In genomic region chr12:80127191-80127762, GRCm38 (mm10) we compare ENCODE assay signal across 15 mouse cellular contexts. TPM values are rescaled to one million over a fixed set of nuclear protein-coding genes. Genes with fewer than 3 reads are reported as not detected.
DNase-seq lines count a peak whose midpoint lies in the region; ATAC-seq and TF ChIP-seq lines count a peak whose summit lies in the region.
"Had no signal": no experiment of that assay in that cellular context is flagged by ENCODE, and none has a peak within 500 bp of the region (broad histone marks: within the 10 kb centered on the region; RNA-seq: fewer than 3 reads in every experiment).

No protein-coding gene starts in this region.

- H3K9ac ChIP-seq in forebrain, embryonic 11.5 days (ENCODE audit: low read length), result no peak overlapping the region
- no peak overlapping the region for H3K9ac ChIP-seq in forebrain, embryonic 16.5 days (replicated peaks; ENCODE audit: low read depth, low read length)
- no peak overlapping the region for H3K9ac ChIP-seq in midbrain, postnatal 0 days (replicated peaks; ENCODE audit: low read length, poor library complexity, severe bottlenecking)
- no peak overlapping the region for H3K9ac ChIP-seq in midbrain, embryonic 14.5 days (replicated peaks; ENCODE audit: low read length)
- no peak overlapping the region for H3K9ac ChIP-seq in stomach, postnatal 0 days (ENCODE audit: low read length)
- no peak overlapping the region for H3K9ac ChIP-seq in kidney, embryonic 15.5 days
- H3K9ac ChIP-seq: limb, embryonic 13.5 days; liver, embryonic 14.5 days had no signal

- peak; percentile 41 for DNase-seq in forebrain, embryonic 11.5 days (ENCODE audit: low spot score)
- peak; percentile 31 for DNase-seq in midbrain, postnatal 0 days (ENCODE audit: low spot score)
- DNase-seq in midbrain, embryonic 14.5 days, result no peak
- DNase-seq in stomach, postnatal 0 days (ENCODE audit: low spot score), result no peak
- DNase-seq in layer of hippocampus, postnatal 36 days, result no peak
- DNase-seq: adrenal gland, adult 8-10 months; right cerebral cortex, adult 18-20 months had no signal

- H3K4me2 ChIP-seq in forebrain, embryonic 11.5 days (ENCODE audit: low read depth, low read length, severe bottlenecking), result no peak overlapping the region
- H3K4me2 ChIP-seq in forebrain, embryonic 16.5 days (ENCODE audit: low read length), result no peak overlapping the region
- no peak overlapping the region for H3K4me2 ChIP-seq in midbrain, postnatal 0 days (ENCODE audit: low read depth, low read length, poor library complexity, severe bottlenecking)
- H3K4me2 ChIP-seq in midbrain, embryonic 14.5 days (ENCODE audit: low read length), result no peak overlapping the region
- no peak overlapping the region for H3K4me2 ChIP-seq in stomach, postnatal 0 days (replicated peaks; ENCODE audit: low read depth)
- H3K4me2 ChIP-seq in kidney, embryonic 15.5 days, result no peak overlapping the region
- H3K4me2 ChIP-seq: limb, embryonic 13.5 days; midbrain, embryonic 11.5 days had no signal

- 92% methylated on average over 5 of the region's 5 CpGs for WGBS in forebrain, embryonic 11.5 days
- WGBS in forebrain, embryonic 16.5 days, result 89% methylated on average over 5 of the region's 5 CpGs
- 79% methylated on average over 5 of the region's 5 CpGs for WGBS in midbrain, postnatal 0 days
- 81% methylated on average over 5 of the region's 5 CpGs for WGBS in midbrain, embryonic 14.5 days
- WGBS in stomach, postnatal 0 days, result 93% methylated on average over 5 of the region's 5 CpGs
- WGBS in kidney, embryonic 15.5 days, result 92% methylated on average over 5 of the region's 5 CpGs

- ATAC-seq in forebrain, embryonic 11.5 days (replicated peaks; ENCODE audit: low FRiP score), result no peak
- no peak for ATAC-seq in forebrain, embryonic 16.5 days
- no peak for ATAC-seq in midbrain, postnatal 0 days (ENCODE audit: low FRiP score)
- no peak for ATAC-seq in midbrain, embryonic 14.5 days (ENCODE audit: low FRiP score, low TSS enrichment)
- ATAC-seq in common myeloid progenitor, adult 5-6 weeks (replicated peaks; ENCODE audit: low read depth, poor library complexity, severe bottlenecking), result peak; percentile 41
- no peak for ATAC-seq in stomach, postnatal 0 days (ENCODE audit: low FRiP score, low TSS enrichment)
- no peak for ATAC-seq in kidney, embryonic 15.5 days (replicated peaks; ENCODE audit: low FRiP score)
- ATAC-seq: forebrain, embryonic 14.5 days had no signal

- H3K4me3 ChIP-seq in forebrain, embryonic 11.5 days (ENCODE audit: low read depth, low read length), result no peak overlapping the region
- no peak overlapping the region for H3K4me3 ChIP-seq in forebrain, embryonic 16.5 days (replicated peaks; ENCODE audit: low read length)
- no peak overlapping the region for H3K4me3 ChIP-seq in midbrain, postnatal 0 days (ENCODE audit: low read depth, low read length)
- H3K4me3 ChIP-seq in midbrain, embryonic 14.5 days (replicated peaks; ENCODE audit: low read depth, low read length), result no peak overlapping the region
- no peak overlapping the region for H3K4me3 ChIP-seq in stomach, postnatal 0 days (ENCODE audit: low read depth, low read length)
- no peak overlapping the region for H3K4me3 ChIP-seq in kidney, embryonic 15.5 days (replicated peaks)
- H3K4me3 ChIP-seq: limb, embryonic 13.5 days had no signal

- no peaks in the 10 kb centered on the region for H3K9me3 ChIP-seq in forebrain, embryonic 11.5 days (ENCODE audit: control insufficient read depth, low read length)
- H3K9me3 ChIP-seq in forebrain, embryonic 16.5 days (ENCODE audit: control insufficient read depth, low read length), result no peaks in the 10 kb centered on the region
- no peaks in the 10 kb centered on the region for H3K9me3 ChIP-seq in midbrain, postnatal 0 days (ENCODE audit: low read length)
- no peaks in the 10 kb centered on the region for H3K9me3 ChIP-seq in midbrain, embryonic 14.5 days (ENCODE audit: control insufficient read depth, low read length)
- no peaks in the 10 kb centered on the region for H3K9me3 ChIP-seq in stomach, postnatal 0 days (ENCODE audit: control insufficient read depth, low read length)
- H3K9me3 ChIP-seq in kidney, embryonic 15.5 days (replicated peaks), result no peaks in the 10 kb centered on the region
- H3K9me3 ChIP-seq: G1E; limb, embryonic 13.5 days had no signal

- no peaks in the 10 kb centered on the region for H3K36me3 ChIP-seq in forebrain, embryonic 11.5 days (ENCODE audit: control insufficient read depth, insufficient read depth, low read length)
- no peaks in the 10 kb centered on the region for H3K36me3 ChIP-seq in forebrain, embryonic 16.5 days (ENCODE audit: control insufficient read depth, insufficient read depth)
- H3K36me3 ChIP-seq in midbrain, postnatal 0 days (ENCODE audit: insufficient read depth, low read length), result no peaks in the 10 kb centered on the region
- H3K36me3 ChIP-seq in midbrain, embryonic 14.5 days (ENCODE audit: control insufficient read depth, insufficient read depth, low read length), result no peaks in the 10 kb centered on the region
- H3K36me3 ChIP-seq in stomach, postnatal 0 days (ENCODE audit: control insufficient read depth, insufficient read depth, low read length), result 0 out of 2 replicates have a peak, but pooled peaks cover 3% of the 10 kb centered on the region
- peaks cover 15% of the 10 kb centered on the region; the same call in 1 of the 2 replicates for H3K36me3 ChIP-seq in kidney, embryonic 15.5 days

- TF ChIP-seq EP300 in stomach, postnatal 0 days (optimal IDR thresholded peaks at IDR 0.05), result no peak

- TF ChIP-seq CTCF in midbrain, postnatal 0 days (IDR thresholded peaks at IDR 0.05), result no peak
- no peak for TF ChIP-seq CTCF in stomach, postnatal 0 days (IDR thresholded peaks at IDR 0.05; ENCODE audit: low read depth)

- H3K27ac ChIP-seq in forebrain, embryonic 11.5 days (ENCODE audit: low read depth, low read length), result no peak overlapping the region
- H3K27ac ChIP-seq in forebrain, embryonic 16.5 days (ENCODE audit: low read length), result no peak overlapping the region
- H3K27ac ChIP-seq in midbrain, postnatal 0 days (ENCODE audit: low read depth, low read length), result no peak overlapping the region
- no peak overlapping the region for H3K27ac ChIP-seq in midbrain, embryonic 14.5 days (replicated peaks; ENCODE audit: low read depth, low read length)
- H3K27ac ChIP-seq in stomach, postnatal 0 days (replicated peaks), result 0 out of 2 replicates have a peak overlapping the region, but pooled peaks have one; percentile 13
- no peak overlapping the region for H3K27ac ChIP-seq in kidney, embryonic 15.5 days
- H3K27ac ChIP-seq: limb, embryonic 13.5 days; liver, embryonic 14.5 days had no signal

- no peaks in the 10 kb centered on the region for H3K27me3 ChIP-seq in forebrain, embryonic 11.5 days (ENCODE audit: control insufficient read depth, insufficient read depth, low read length)
- H3K27me3 ChIP-seq in forebrain, embryonic 16.5 days (replicated peaks; ENCODE audit: control insufficient read depth, insufficient read depth, low read length), result no peaks in the 10 kb centered on the region
- no peaks in the 10 kb centered on the region for H3K27me3 ChIP-seq in midbrain, postnatal 0 days (ENCODE audit: insufficient read depth, low read length)
- H3K27me3 ChIP-seq in midbrain, embryonic 14.5 days (ENCODE audit: control insufficient read depth, insufficient read depth, low read length), result no peaks in the 10 kb centered on the region
- H3K27me3 ChIP-seq in stomach, postnatal 0 days (ENCODE audit: control insufficient read depth, insufficient read depth, low read length), result no peaks in the 10 kb centered on the region
- H3K27me3 ChIP-seq in kidney, embryonic 15.5 days, result no peaks in the 10 kb centered on the region
- H3K27me3 ChIP-seq: limb, embryonic 13.5 days had no signal

- H3K4me1 ChIP-seq in forebrain, embryonic 11.5 days (replicated peaks; ENCODE audit: control insufficient read depth, insufficient read depth, low read length), result peaks cover 19% of the 10 kb centered on the region
- peaks cover 26% of the 10 kb centered on the region for H3K4me1 ChIP-seq in forebrain, embryonic 16.5 days (replicated peaks; ENCODE audit: control insufficient read depth, insufficient read depth, low read length)
- H3K4me1 ChIP-seq in midbrain, postnatal 0 days (ENCODE audit: insufficient read depth, low read length), result peaks cover 5% of the 10 kb centered on the region
- peaks cover 28% of the 10 kb centered on the region for H3K4me1 ChIP-seq in midbrain, embryonic 14.5 days (ENCODE audit: control insufficient read depth, insufficient read depth, low read length)
- peaks cover 34% of the 10 kb centered on the region for H3K4me1 ChIP-seq in stomach, postnatal 0 days (replicated peaks; ENCODE audit: control insufficient read depth, insufficient read depth)
- peaks cover 66% of the 10 kb centered on the region for H3K4me1 ChIP-seq in kidney, embryonic 15.5 days

RNA-seq across cellular contexts. Expression of gene Zfp36l1, which starts 14.5 kb away (rescaled TPM):
- polyA plus RNA-seq in forebrain, embryonic 11.5 days (2014; fragmentation: Nextera tagmentation; extraction: Ambion mirVana), result 164 and 173 TPM in 2 replicates
- polyA plus RNA-seq in forebrain, embryonic 16.5 days (2015; fragmentation: Nextera tagmentation; extraction: Ambion mirVana), result 22.6 and 26.7 TPM in 2 replicates
- total RNA-seq in midbrain, postnatal 0 days (2014; rRNA removed), result 32.7 and 47.4 TPM in 2 replicates
- 46.3 and 48.5 TPM in 2 replicates for polyA plus RNA-seq in midbrain, postnatal 0 days (2015; fragmentation: Nextera tagmentation; extraction: Ambion mirVana)
- 32.3 and 52.3 TPM in 2 replicates for polyA plus RNA-seq in midbrain, embryonic 14.5 days (2014; fragmentation: Nextera tagmentation; extraction: Ambion mirVana)
- 14.5 and 17.7 TPM in 2 replicates for total RNA-seq in common myeloid progenitor, adult 5-6 weeks (2017)
- 90.8 and 98.5 TPM in 2 replicates for polyA plus RNA-seq in stomach, postnatal 0 days (2015; fragmentation: Nextera tagmentation; extraction: Ambion mirVana)
- 136 and 154 TPM in 2 replicates for polyA plus RNA-seq in kidney, embryonic 15.5 days (2015; fragmentation: Nextera tagmentation; extraction: Ambion mirVana)
- 10 to 100 TPM; 32.1 to 39.1 TPM for total RNA-seq in layer of hippocampus, postnatal 36 days (2021)

Comparison
In these comparisons a context has a peak if more than half of its experiments do, and no peak if none do; other contexts are left out.
1. DNase-seq: peak in forebrain, embryonic 11.5 days (single experiment) and midbrain, postnatal 0 days (single experiment); none in midbrain, embryonic 14.5 days (single experiment), stomach, postnatal 0 days (single experiment) and layer of hippocampus, postnatal 36 days (0 of 2).